ENCODE assay signal across 8 mouse cellular contexts in the genomic region with DNA sequence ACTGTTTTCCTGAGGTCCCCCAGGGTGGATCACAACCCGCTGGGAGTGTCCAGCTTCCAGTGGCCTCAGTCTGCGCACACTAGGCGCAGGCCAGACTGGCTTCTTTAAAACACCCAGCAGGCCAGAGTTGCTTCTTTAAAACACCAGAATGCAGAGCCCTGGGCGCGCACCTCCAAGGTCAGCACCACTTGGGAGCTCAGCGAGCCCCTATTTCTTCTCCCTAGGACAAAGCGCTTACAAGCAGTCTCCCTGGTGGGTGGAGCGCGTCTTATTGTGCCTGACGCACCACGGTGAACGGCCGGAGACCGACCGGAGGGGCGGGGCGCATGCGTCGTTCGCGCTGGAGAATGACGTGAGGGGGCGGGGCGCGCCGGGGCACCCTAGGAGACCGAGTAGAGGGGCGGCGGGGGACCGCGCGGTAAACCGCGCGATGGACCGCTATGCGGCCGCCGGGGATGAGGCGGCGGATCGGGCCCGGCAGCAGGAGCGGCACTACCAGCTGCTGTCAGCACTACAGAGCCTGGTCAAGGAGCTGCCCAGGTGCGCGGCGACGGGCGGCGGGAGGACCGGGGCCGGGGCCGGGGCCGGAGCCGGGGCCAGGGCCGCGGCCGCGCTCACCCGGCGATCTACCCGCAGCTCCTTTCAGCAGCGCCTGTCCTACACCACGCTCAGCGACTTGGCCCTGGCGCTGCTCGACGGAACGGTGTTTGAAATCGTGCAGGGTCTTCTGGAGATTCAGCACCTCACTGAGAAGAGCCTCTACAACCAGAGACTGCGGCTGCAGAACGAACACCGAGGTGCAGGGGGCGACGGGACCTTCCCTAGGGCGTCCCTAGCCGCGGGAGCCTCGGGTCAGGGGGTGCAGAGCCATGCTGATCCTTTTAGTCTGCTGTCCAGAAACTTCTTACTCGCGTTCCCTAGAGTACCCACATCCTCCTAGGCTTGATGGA. TPM values are rescaled to one million over a fixed set of nuclear protein-coding genes. Genes with fewer than 3 reads are reported as not detected.
DNase-seq lines count a peak whose midpoint lies in the region; ATAC-seq and TF ChIP-seq lines count a peak whose summit lies in the region.

No protein-coding gene starts in this region.

- H3K9ac ChIP-seq in lung, embryonic 16.5 days (ENCODE audit: low read length): peak overlapping the region; percentile 85

- peak; percentile 81 for TF ChIP-seq POLR2A in thymus, adult 2 months (IDR thresholded peaks at IDR 0.05; ENCODE audit: control insufficient read depth, extremely low read depth, insufficient read depth, low read length, poor library complexity)

- peak overlapping the region; percentile 97 for H3K27ac ChIP-seq in hindbrain, embryonic 10.5 days
- H3K27ac ChIP-seq in lung, embryonic 16.5 days (ENCODE audit: low read length): peak overlapping the region; percentile 89
- peak overlapping the region; percentile 22; the same call in 1 of the 2 replicates for H3K27ac ChIP-seq in thymus, adult 2 months (ENCODE audit: control insufficient read depth, insufficient read depth, low read length)

- peak overlapping the region; percentile 83 for H3K4me2 ChIP-seq in lung, embryonic 16.5 days (ENCODE audit: low read depth, low read length)

- H3K27me3 ChIP-seq in hindbrain, embryonic 10.5 days (ENCODE audit: insufficient read depth, poor library complexity, severe bottlenecking): no peaks in the 10 kb centered on the region
- H3K27me3 ChIP-seq in lung, embryonic 16.5 days (ENCODE audit: control insufficient read depth, insufficient read depth, low read depth, low read length): no peaks in the 10 kb centered on the region
- no peaks in the 10 kb centered on the region for H3K27me3 ChIP-seq in thymus, adult 2 months (ENCODE audit: control insufficient read depth, insufficient read depth, low read length)

- WGBS in hindbrain, embryonic 10.5 days: under 1% methylated on average over 81 of the region's 81 CpGs
- under 1% methylated on average over 71 of the region's 81 CpGs for WGBS in lung, embryonic 16.5 days
- under 1% methylated on average over 81 of the region's 81 CpGs for WGBS in thymus, adult 2 months

- H3K4me1 ChIP-seq in hindbrain, embryonic 10.5 days (replicated peaks): peaks cover 26% of the 10 kb centered on the region
- H3K4me1 ChIP-seq in lung, embryonic 16.5 days (replicated peaks; ENCODE audit: control insufficient read depth, insufficient read depth, low read length): peaks cover 7% of the 10 kb centered on the region
- peaks cover 28% of the 10 kb centered on the region for H3K4me1 ChIP-seq in thymus, adult 2 months (replicated peaks; ENCODE audit: control insufficient read depth, insufficient read depth, low read length)

- TF ChIP-seq CTCF in thymus, adult 2 months (IDR thresholded peaks at IDR 0.05; ENCODE audit: borderline replicate concordance, control insufficient read depth, extremely low read depth, insufficient read depth, low read length, poor library complexity): no peak

- H3K9me3 ChIP-seq in hindbrain, embryonic 10.5 days: no peaks in the 10 kb centered on the region
- no peaks in the 10 kb centered on the region for H3K9me3 ChIP-seq in lung, embryonic 16.5 days (ENCODE audit: control insufficient read depth, low read length)

- peak; percentile 92 for ATAC-seq in frontal cortex, adult (ENCODE audit: low TSS enrichment)
- ATAC-seq in lung, embryonic 16.5 days (ENCODE audit: low read depth): peak; percentile 99

- peak overlapping the region; percentile 78 for H3K4me3 ChIP-seq in hindbrain, embryonic 10.5 days
- peak overlapping the region; percentile 77 for H3K4me3 ChIP-seq in lung, embryonic 16.5 days (ENCODE audit: low read length)
- peak overlapping the region; percentile 89 for H3K4me3 ChIP-seq in thymus, adult 2 months (ENCODE audit: control insufficient read depth, insufficient read depth, low read length)

- DNase-seq in Muller cell, postnatal 12 days (ENCODE audit: inconsistent ontology term): peak; percentile 95
- DNase-seq in cerebellum, adult 9-10 months: peak; percentile 91
- DNase-seq in hindbrain, embryonic 10.5 days (ENCODE audit: low spot score): peak; percentile 94
- peak; percentile 91 for DNase-seq in layer of hippocampus, adult 9-11 months
- DNase-seq in ovary, adult 18-20 months (ENCODE audit: low spot score): peak; percentile 89
- DNase-seq in thymus, adult 2 months: peak; percentile 97

- peaks cover 36% of the 10 kb centered on the region for H3K36me3 ChIP-seq in hindbrain, embryonic 10.5 days
- H3K36me3 ChIP-seq in lung, embryonic 16.5 days (ENCODE audit: control insufficient read depth, insufficient read depth, low read length): no peaks in the 10 kb centered on the region
- H3K36me3 ChIP-seq in thymus, adult 2 months (ENCODE audit: control insufficient read depth, insufficient read depth, low read length): no peaks in the 10 kb centered on the region; the same call in 1 of the 2 replicates

RNA-seq across cellular contexts. Expression of a gene that starts 13.7 kb away (rescaled TPM):
- polyA plus RNA-seq in hindbrain, embryonic 10.5 days (2016; fragmentation: Nextera tagmentation; extraction: Ambion mirVana): 153 and 167 TPM in 2 replicates
- polyA plus RNA-seq in lung, embryonic 16.5 days (2015; fragmentation: Nextera tagmentation; extraction: Ambion mirVana): 78.5 and 79.2 TPM in 2 replicates
- 110 and 117 TPM in 2 replicates for polyA plus RNA-seq in thymus, adult 2 months (2012; rRNA removed)

RNA-seq across cellular contexts. Expression of a gene that starts 23.7 kb away (rescaled TPM):
- 9.7 and 13.4 TPM in 2 replicates for polyA plus RNA-seq in hindbrain, embryonic 10.5 days (2016; fragmentation: Nextera tagmentation; extraction: Ambion mirVana)
- 12.5 and 13.4 TPM in 2 replicates for polyA plus RNA-seq in lung, embryonic 16.5 days (2015; fragmentation: Nextera tagmentation; extraction: Ambion mirVana)
- polyA plus RNA-seq in thymus, adult 2 months (2012; rRNA removed): 74.1 and 84.2 TPM in 2 replicates

Comparison
In these comparisons a context has a peak if more than half of its experiments do, and no peak if none do; other contexts are left out.
1. Peak in every context shown above with its lines: DNase-seq, ATAC-seq, H3K4me3 ChIP-seq and H3K27ac ChIP-seq.
2. H3K27ac ChIP-seq: peak in every context shown above with its lines; median percentile 97 in hindbrain, embryonic 10.5 days; 89 in lung, embryonic 16.5 days; 22 in thymus, adult 2 months.